In genomic region chr13:30713621-30714020, GRCm38 (mm10) we compare ENCODE assay signal across 16 mouse cellular contexts. TPM values are rescaled to one million over a fixed set of nuclear protein-coding genes. Genes with fewer than 3 reads are reported as not detected.
"Had no signal": no experiment of that assay in that cellular context is flagged by ENCODE, and none has a peak within 500 bp of the region (broad histone marks: within the 10 kb centered on the region; RNA-seq: fewer than 3 reads in every experiment).

No protein-coding gene starts in this region.

- H3K27ac ChIP-seq: limb, embryonic 13.5 days; liver, embryonic 14.5 days; midbrain, embryonic 13.5 days; neural tube, embryonic 15.5 days had no signal

- H3K4me1 ChIP-seq: limb, embryonic 13.5 days; midbrain, embryonic 13.5 days; neural tube, embryonic 15.5 days had no signal

- DNase-seq: layer of hippocampus, adult 9-11 months; layer of hippocampus, postnatal 36 days; left cerebral cortex, postnatal 4 days; lung, adult 2 months; lung, postnatal 36 days; right cerebral cortex, adult 18-20 months; right cerebral cortex, postnatal 25 days; thymus, postnatal 36 days had no signal

- H3K4me3 ChIP-seq: limb, embryonic 13.5 days; midbrain, embryonic 13.5 days; myocyte; neural tube, embryonic 15.5 days had no signal

- H3K27me3 ChIP-seq: limb, embryonic 13.5 days; midbrain, embryonic 13.5 days; neural tube, embryonic 15.5 days had no signal

- H3K4me2 ChIP-seq: limb, embryonic 13.5 days; midbrain, embryonic 13.5 days; neural tube, embryonic 15.5 days had no signal

- H3K9ac ChIP-seq: limb, embryonic 13.5 days; liver, embryonic 14.5 days; midbrain, embryonic 13.5 days; neural tube, embryonic 15.5 days had no signal

- H3K9me3 ChIP-seq: limb, embryonic 13.5 days; midbrain, embryonic 13.5 days; neural tube, embryonic 15.5 days had no signal

- ATAC-seq: intestine, embryonic 16.5 days; lung, postnatal 0 days; midbrain, embryonic 13.5 days had no signal

RNA-seq across cellular contexts. Expression of gene Irf4, which starts 35.4 kb away (rescaled TPM):
- polyA plus RNA-seq: neural tube, embryonic 11.5 days had no signal
